Mouse (Mus musculus): ENCODE data around the gene Tmem203. TPM values are rescaled to one million over a fixed set of nuclear protein-coding genes. Genes with fewer than 3 reads are reported as not detected.
A peak's percentile ranks its signal among the peaks of the same experiment; 100 is the strongest.

Tmem203 gene
- polyA plus RNA-seq, 1 experiment from 2014 or later, result 19.0 TPM

DNA sequence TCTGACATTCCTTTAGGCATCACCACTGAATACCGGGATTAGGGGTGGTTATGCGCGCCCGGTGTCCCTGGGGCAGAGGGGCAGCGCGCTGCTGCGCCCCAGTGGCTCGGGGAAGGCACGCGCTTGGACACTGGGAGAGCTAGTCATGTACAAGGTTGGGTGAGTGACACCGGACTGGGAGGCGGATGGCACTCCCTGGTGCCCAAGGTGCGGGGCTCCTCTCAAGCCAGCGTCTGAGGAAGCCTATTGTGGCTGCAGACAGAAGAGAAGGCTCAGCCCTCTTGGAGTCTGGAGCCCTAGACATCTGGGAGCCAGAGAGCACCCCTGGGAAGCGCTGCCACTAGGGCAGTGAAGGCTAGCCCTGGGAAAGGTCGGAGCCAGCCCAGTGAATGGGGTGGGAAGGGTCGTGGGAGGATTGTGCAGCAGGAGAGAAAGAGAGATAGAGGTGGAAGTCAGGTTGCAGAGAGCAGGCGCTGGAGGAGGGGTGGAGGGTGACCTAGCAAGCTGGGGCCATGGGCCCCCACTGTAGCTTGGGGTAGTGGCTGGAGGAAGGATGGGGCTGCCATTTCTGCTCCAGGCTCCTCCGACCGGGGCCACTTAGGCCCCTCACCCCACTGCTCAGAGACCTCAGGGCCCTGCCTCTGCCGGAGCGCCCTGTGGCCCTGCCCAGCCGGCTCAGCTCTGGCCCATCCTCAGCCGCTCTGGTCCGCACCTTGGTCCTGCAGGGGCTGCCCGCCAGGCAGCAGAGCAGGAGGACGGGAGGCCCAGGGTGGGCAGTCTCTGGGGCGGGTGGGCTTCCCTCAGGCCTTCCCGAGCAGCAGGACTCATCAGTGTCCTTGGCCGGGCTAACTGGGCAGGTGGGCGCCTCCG is 36.2 kb downstream of the Tmem203 start:
- WGBS, result 8% methylated on average over 32 of the region's 32 CpGs

DNA sequence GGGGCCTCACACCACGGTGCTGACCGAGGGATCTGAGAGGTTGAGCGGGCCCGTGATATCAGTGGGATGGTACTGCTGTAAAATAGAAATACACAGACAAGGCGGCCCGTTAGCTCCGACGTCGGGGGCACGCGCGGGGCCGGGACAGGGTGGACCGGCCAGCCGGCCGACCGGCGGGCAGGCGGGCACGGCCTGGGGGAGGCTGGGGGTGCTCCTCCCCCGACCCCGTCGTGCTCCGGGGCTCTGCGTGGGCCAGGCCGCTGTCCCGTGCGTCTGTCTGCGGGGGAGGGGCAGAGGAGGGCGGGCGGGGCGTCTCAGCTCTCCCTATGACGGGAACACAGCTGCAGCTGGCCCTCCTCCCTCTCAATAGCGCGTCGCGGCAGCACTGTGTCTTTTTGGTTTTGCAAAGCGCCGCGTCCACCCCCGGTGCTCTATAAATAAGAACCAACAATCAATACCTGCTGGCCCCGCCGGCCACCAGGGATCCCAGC is 36.9 kb downstream of the Tmem203 start:
- 7% methylated on average over 41 of the region's 43 CpGs for WGBS
- DNase-seq (ENCODE audit: low spot score), result no peak
- H3K4me1 ChIP-seq, result peaks cover 28% of the 10 kb centered on the region
- peaks cover 100% of the 10 kb centered on the region for H3K27me3 ChIP-seq (ENCODE audit: insufficient read depth, poor library complexity, severe bottlenecking)
- H3K27ac ChIP-seq, result no peak overlapping the region
- no peaks in the 10 kb centered on the region for H3K9me3 ChIP-seq
- peak overlapping the region; percentile 50 for H3K4me3 ChIP-seq
- no peaks in the 10 kb centered on the region for H3K36me3 ChIP-seq

More for the DNA sequence above, 36.2 kb downstream of the Tmem203 start:
- H3K4me1 ChIP-seq, result peaks cover 28% of the 10 kb centered on the region
- peaks cover 100% of the 10 kb centered on the region for H3K27me3 ChIP-seq (ENCODE audit: insufficient read depth, poor library complexity, severe bottlenecking)
- no peaks in the 10 kb centered on the region for H3K36me3 ChIP-seq
- DNase-seq (ENCODE audit: low spot score), result no peak
- H3K27ac ChIP-seq, result no peak overlapping the region
- no peaks in the 10 kb centered on the region for H3K9me3 ChIP-seq
- H3K4me3 ChIP-seq, result peak overlapping the region; percentile 50

DNA sequence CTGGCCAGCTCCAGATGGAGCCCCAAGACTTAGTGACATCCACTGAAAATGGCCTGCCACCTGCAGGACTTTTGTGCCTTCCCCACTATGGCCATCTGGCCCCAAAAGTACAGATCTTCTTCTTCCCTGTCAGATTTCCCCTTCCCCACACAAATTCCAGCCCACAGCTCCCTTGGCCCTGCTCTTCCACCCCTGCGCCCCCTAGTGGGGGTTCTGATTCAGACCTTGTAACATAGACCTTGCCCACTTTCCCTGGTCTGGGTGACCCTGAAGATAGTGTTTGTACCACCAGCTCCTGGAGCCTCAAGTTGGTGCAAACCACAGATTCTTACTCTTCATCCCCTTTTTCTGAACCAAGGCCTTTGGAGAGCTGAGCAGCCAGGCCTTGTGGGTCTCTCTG is 37.6 kb downstream of the Tmem203 start:
- H3K27ac ChIP-seq, result no peak overlapping the region
- no peaks in the 10 kb centered on the region for H3K9me3 ChIP-seq
- no peaks in the 10 kb centered on the region for H3K36me3 ChIP-seq
- 0% methylated on average over 1 of the region's 1 CpGs for WGBS
- no peak for DNase-seq (ENCODE audit: low spot score)
- no peak overlapping the region for H3K4me3 ChIP-seq
- peaks cover 100% of the 10 kb centered on the region for H3K27me3 ChIP-seq (ENCODE audit: insufficient read depth, poor library complexity, severe bottlenecking)
- H3K4me1 ChIP-seq, result peaks cover 28% of the 10 kb centered on the region

DNA sequence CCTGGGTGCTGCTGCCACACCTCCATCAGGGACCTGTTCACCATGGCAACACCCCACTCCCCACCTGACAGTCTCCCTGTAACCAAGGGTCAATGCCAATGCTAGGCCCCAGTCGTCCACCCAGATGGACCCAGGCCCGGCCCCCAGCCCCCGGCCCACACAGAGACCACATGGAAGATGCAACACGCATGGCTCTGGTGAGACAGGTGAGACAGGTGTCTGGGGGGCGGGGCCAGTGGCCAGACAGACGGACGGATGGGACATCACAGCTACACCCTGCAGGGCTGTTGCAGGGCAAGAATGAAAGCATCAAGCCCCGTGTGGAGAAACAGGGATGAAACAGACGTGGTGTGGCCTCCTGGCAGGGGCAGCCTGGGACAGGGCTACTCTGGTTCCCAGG is 38.5 kb downstream of the Tmem203 start:
- Histone ChIP-seq H3K9me3 (no peaks in the 10 kb centered on the region), H3K27me3 (ENCODE audit: insufficient read depth, poor library complexity, severe bottlenecking) (peaks cover 100% of the 10 kb centered on the region), H3K4me3 (no peak overlapping the region), H3K27ac (no peak overlapping the region), H3K36me3 (no peaks in the 10 kb centered on the region), H3K4me1 (peaks cover 28% of the 10 kb centered on the region)
- DNase-seq (ENCODE audit: low spot score), result no peak
- 66% methylated on average over 9 of the region's 9 CpGs for WGBS

DNA sequence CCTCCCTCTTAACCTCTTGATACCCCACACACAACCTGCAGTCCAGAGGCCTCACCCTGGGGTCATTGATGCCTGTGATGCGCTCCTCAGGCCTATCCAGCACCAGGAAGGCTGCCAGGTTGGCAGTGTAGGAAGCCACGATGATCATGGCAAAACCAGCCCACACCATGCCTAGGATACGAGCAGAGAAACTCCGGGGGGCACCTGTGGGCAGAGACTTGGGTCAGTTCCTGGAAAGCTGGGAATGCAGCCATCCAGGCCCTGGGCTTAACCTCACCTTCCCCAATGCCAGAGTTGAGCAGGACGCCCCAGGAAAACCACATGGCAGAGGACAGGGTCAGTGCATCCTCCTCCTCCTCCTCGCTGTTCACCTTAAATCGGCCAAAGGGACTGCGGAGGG is 41.9 kb downstream of the Tmem203 start:
- H3K9me3 ChIP-seq, result no peaks in the 10 kb centered on the region
- WGBS, result 67% methylated on average over 8 of the region's 8 CpGs
- H3K27me3 ChIP-seq (ENCODE audit: insufficient read depth, poor library complexity, severe bottlenecking), result peaks cover 74% of the 10 kb centered on the region
- no peak overlapping the region for H3K27ac ChIP-seq
- H3K36me3 ChIP-seq, result no peaks in the 10 kb centered on the region
- peaks cover 6% of the 10 kb centered on the region for H3K4me1 ChIP-seq
- no peak for DNase-seq (ENCODE audit: low spot score)
- H3K4me3 ChIP-seq, result no peak overlapping the region

DNA sequence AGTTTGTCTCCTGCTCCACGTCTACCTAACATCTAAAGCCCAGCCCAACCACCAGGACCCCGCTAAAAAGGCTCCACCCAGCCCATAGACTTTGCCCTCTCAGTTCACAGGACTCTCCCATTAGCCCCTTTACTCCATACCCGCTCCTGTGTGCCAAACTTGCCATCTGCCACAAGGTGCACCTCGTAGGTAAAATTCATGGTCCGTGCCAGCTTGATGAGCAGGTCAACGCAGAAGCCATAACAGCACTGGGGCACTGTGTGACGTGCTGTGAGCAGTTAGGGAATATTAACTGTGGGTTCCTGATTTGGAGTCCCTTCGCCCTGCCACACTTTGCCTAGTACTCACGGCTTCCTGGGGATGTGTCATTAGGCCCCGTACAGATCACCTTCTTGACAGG is 42.8 kb downstream of the Tmem203 start:
- Histone ChIP-seq H3K4me1 (no peaks in the 10 kb centered on the region), H3K4me3 (no peak overlapping the region), H3K36me3 (no peaks in the 10 kb centered on the region), H3K27ac (no peak overlapping the region), H3K27me3 (ENCODE audit: insufficient read depth, poor library complexity, severe bottlenecking) (peaks cover 70% of the 10 kb centered on the region), H3K9me3 (no peaks in the 10 kb centered on the region)
- DNase-seq (ENCODE audit: low spot score), result no peak
- WGBS, result 76% methylated on average over 10 of the region's 10 CpGs

DNA sequence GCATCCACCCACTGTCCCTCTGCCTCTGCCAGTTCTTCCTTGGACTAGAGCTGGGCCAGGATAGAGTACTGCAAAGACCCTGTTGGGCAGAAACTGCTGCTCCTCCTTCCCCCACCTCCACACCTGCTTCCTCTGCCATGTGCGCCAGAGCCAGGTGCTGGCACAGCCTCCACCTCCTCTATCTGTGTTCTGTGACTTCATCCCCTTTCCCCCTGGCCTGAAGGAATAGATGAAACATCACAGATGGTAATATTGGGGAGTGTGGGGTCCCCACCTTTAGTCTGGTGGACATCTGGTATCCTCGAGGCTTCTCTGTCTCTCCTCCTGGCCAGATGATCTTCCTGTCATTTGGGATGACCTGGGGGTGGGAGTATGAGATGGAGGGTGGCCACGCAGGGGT is 48.2 kb downstream of the Tmem203 start:
- H3K4me3 ChIP-seq, result no peak overlapping the region
- H3K4me1 ChIP-seq, result peaks cover 9% of the 10 kb centered on the region
- no peak overlapping the region for H3K27ac ChIP-seq
- H3K9me3 ChIP-seq, result no peaks in the 10 kb centered on the region
- 55% methylated on average over 3 of the region's 3 CpGs for WGBS
- no peak for DNase-seq (ENCODE audit: low spot score)
- H3K36me3 ChIP-seq, result no peaks in the 10 kb centered on the region
- peaks cover 70% of the 10 kb centered on the region for H3K27me3 ChIP-seq (ENCODE audit: insufficient read depth, poor library complexity, severe bottlenecking)

DNA sequence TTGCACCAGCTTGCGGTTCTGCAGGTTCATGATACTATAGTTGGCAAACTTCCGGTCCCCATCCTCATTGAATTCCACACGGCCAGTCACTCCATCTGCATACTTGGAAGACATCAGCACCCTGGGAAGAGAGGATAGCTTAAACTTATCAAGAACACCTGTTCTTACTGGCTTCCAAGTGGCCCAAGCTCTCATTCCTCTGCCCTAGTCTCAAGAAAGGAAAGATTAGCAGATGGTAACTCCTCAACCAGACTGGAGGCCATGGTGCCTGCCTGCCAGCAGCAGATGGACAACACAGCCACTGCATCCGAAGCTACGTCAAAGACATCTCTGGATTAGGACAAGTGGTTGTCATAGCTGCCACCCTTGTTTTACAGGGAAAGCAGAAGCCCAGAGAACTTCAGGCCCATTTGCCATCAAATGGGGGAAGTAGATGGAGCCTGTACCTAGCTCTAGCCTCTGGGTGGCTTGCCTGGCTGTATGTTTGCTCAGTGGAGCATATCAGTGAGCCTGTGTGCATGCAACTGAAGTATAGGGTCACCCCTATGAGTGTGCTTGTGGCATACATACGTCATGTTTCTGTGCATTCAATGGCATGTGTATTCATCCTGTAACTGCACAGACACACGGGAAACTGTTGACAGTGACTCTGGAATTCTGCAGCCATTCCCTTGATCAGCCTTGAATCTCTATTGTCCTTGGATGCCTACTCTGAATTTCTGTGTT is 48.9 kb downstream of the Tmem203 start:
- Histone ChIP-seq H3K4me3 (peak overlapping the region; percentile 60; the same call in 1 of the 2 replicates), H3K36me3 (no peaks in the 10 kb centered on the region), H3K4me1 (peaks cover 9% of the 10 kb centered on the region), H3K9me3 (no peaks in the 10 kb centered on the region), H3K27ac (no peak overlapping the region), H3K27me3 (ENCODE audit: insufficient read depth, poor library complexity, severe bottlenecking) (peaks cover 70% of the 10 kb centered on the region)
- DNase-seq (ENCODE audit: low spot score), result no peak
- WGBS, result 66% methylated on average over 7 of the region's 7 CpGs

DNA sequence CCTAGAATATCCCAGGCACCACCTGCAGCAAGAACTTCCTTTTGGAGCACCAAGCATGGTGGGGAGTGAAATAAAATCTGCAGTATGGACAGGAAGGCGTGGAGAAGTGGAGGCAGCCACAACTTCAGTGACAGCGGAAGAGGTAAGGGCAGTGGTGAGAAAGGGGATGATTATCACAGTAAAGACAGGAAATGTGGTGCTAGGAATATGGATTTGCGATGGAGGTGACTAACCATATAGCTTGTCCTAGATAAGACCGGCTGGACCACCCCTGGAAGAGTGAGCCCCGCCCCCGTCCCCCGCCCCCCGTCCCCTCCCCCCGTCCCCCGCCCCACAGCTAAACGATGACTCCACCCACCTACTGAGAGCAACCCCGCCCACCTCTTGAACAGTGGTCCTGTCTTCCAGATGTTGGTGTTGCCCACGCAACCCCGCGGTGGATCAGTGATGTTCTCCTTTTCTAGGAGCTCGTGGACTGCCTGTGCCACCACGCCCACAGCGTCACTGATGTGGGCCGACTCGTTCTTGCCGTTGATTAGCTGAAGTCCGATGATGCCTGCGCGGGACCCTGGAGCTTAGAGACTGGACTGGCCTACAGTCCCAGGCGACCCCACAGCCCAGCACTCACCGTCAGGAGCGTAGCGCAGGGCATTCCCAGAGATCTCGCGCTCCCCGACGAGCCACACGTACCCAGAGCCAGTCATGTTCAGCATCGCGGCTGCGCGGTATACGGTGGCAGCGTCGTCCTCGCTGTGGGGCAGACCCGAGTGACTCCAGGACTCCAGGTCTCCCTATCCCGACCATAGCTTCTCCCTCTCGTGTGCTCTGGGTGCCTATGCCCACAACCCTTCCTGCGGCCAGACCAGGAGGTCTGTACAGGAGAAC is 49.7 kb downstream of the Tmem203 start:
- H3K4me1 ChIP-seq, result peaks cover 9% of the 10 kb centered on the region
- H3K27me3 ChIP-seq (ENCODE audit: insufficient read depth, poor library complexity, severe bottlenecking), result peaks cover 79% of the 10 kb centered on the region
- H3K9me3 ChIP-seq, result no peaks in the 10 kb centered on the region
- no peak overlapping the region for H3K27ac ChIP-seq
- H3K36me3 ChIP-seq, result no peaks in the 10 kb centered on the region
- DNase-seq (ENCODE audit: low spot score), result no peak
- 3% methylated on average over 45 of the region's 45 CpGs for whole genome bisulfite sequencing
- H3K4me3 ChIP-seq, result peak overlapping the region; percentile 60

Other genes starting within 250 kb of the Tmem203 start
- 52.2 and 53.2 TPM in 2 replicates for gene Nsmf, start 201.1 kb upstream of the Tmem203 start, polyA plus RNA-seq (2016; fragmentation: Nextera tagmentation; extraction: Ambion mirVana)
- 0.13 TPM in 1 of 2 replicates, not detected in the other for gene Entpd8, start 175.1 kb upstream of the Tmem203 start, polyA plus RNA-seq (2016; fragmentation: Nextera tagmentation; extraction: Ambion mirVana)
- 0.14 TPM in 1 of 2 replicates, not detected in the other for gene Noxa1, start 160.3 kb upstream of the Tmem203 start, polyA plus RNA-seq (2016; fragmentation: Nextera tagmentation; extraction: Ambion mirVana)
- gene Nrarp, start 74.7 kb upstream of the Tmem203 start, polyA plus RNA-seq (2016; fragmentation: Nextera tagmentation; extraction: Ambion mirVana), result 5.7 and 5.9 TPM in 2 replicates
- gene Tor4a, start 58.6 kb upstream of the Tmem203 start, polyA plus RNA-seq (2016; fragmentation: Nextera tagmentation; extraction: Ambion mirVana), result 7.7 and 8.4 TPM in 2 replicates
- gene Nelfb, start 44.0 kb upstream of the Tmem203 start, polyA plus RNA-seq (2016; fragmentation: Nextera tagmentation; extraction: Ambion mirVana), result 90.9 and 99.8 TPM in 2 replicates
- gene Stpg3, start 40.8 kb upstream of the Tmem203 start, polyA plus RNA-seq (2016; fragmentation: Nextera tagmentation; extraction: Ambion mirVana), result 0.10 TPM in 1 of 2 replicates, not detected in the other
- 0.92 TPM in 1 of 2 replicates, not detected in the other for gene Fam166a, start 36.7 kb upstream of the Tmem203 start, polyA plus RNA-seq (2016; fragmentation: Nextera tagmentation; extraction: Ambion mirVana)
- 544 and 610 TPM in 2 replicates for gene Tubb4b, start 30.7 kb upstream of the Tmem203 start, polyA plus RNA-seq (2016; fragmentation: Nextera tagmentation; extraction: Ambion mirVana)
- gene Slc34a3, start 21.1 kb upstream of the Tmem203 start, polyA plus RNA-seq (2016; fragmentation: Nextera tagmentation; extraction: Ambion mirVana), result not detected in 2 replicates
- 0.08 TPM in 1 of 2 replicates, not detected in the other for gene Rnf224, start 18.7 kb upstream of the Tmem203 start, polyA plus RNA-seq (2016; fragmentation: Nextera tagmentation; extraction: Ambion mirVana)
- gene Rnf208, start 13.2 kb upstream of the Tmem203 start, polyA plus RNA-seq (2016; fragmentation: Nextera tagmentation; extraction: Ambion mirVana), result 6.4 and 9.1 TPM in 2 replicates
- not detected in 2 replicates for gene Cysrt1, start 13.0 kb upstream of the Tmem203 start, polyA plus RNA-seq (2016; fragmentation: Nextera tagmentation; extraction: Ambion mirVana)
- gene AL732309.1, start 8.6 kb upstream of the Tmem203 start, polyA plus RNA-seq (2016; fragmentation: Nextera tagmentation; extraction: Ambion mirVana), result 4.0 and 6.0 TPM in 2 replicates
- gene Tprn, start 7.2 kb downstream of the Tmem203 start, polyA plus RNA-seq (2016; fragmentation: Nextera tagmentation; extraction: Ambion mirVana), result 5.1 and 6.4 TPM in 2 replicates
- gene Ssna1, start 17.0 kb downstream of the Tmem203 start, polyA plus RNA-seq (2016; fragmentation: Nextera tagmentation; extraction: Ambion mirVana), result 164 and 199 TPM in 2 replicates
- 101 and 113 TPM in 2 replicates for gene Anapc2, start 17.0 kb downstream of the Tmem203 start, polyA plus RNA-seq (2016; fragmentation: Nextera tagmentation; extraction: Ambion mirVana)
- not detected in 2 replicates for gene Tmem210, start 32.7 kb downstream of the Tmem203 start, polyA plus RNA-seq (2016; fragmentation: Nextera tagmentation; extraction: Ambion mirVana)
- not detected in 2 replicates for gene Lrrc26, start 34.5 kb downstream of the Tmem203 start, polyA plus RNA-seq (2016; fragmentation: Nextera tagmentation; extraction: Ambion mirVana)
- 0.93 TPM in 1 of 2 replicates, not detected in the other for gene Grin1, start 63.7 kb downstream of the Tmem203 start, polyA plus RNA-seq (2016; fragmentation: Nextera tagmentation; extraction: Ambion mirVana)
- gene Man1b1, start 76.9 kb downstream of the Tmem203 start, polyA plus RNA-seq (2016; fragmentation: Nextera tagmentation; extraction: Ambion mirVana), result 31.7 and 52.3 TPM in 2 replicates
- 12.9 and 19.1 TPM in 2 replicates for gene Dpp7, start 100.9 kb downstream of the Tmem203 start, polyA plus RNA-seq (2016; fragmentation: Nextera tagmentation; extraction: Ambion mirVana)
- gene Uap1l1, start 110.2 kb downstream of the Tmem203 start, polyA plus RNA-seq (2016; fragmentation: Nextera tagmentation; extraction: Ambion mirVana), result 9.5 and 12.7 TPM in 2 replicates
- gene Sapcd2, start 116.9 kb downstream of the Tmem203 start, polyA plus RNA-seq (2016; fragmentation: Nextera tagmentation; extraction: Ambion mirVana), result 26.8 and 31.8 TPM in 2 replicates
- gene Entpd2, start 140.4 kb downstream of the Tmem203 start, polyA plus RNA-seq (2016; fragmentation: Nextera tagmentation; extraction: Ambion mirVana), result not detected in 2 replicates
- 14.6 and 16.5 TPM in 2 replicates for gene Npdc1, start 143.9 kb downstream of the Tmem203 start, polyA plus RNA-seq (2016; fragmentation: Nextera tagmentation; extraction: Ambion mirVana)
- gene Fut7, start 167.8 kb downstream of the Tmem203 start, polyA plus RNA-seq (2016; fragmentation: Nextera tagmentation; extraction: Ambion mirVana), result not detected in 2 replicates
- gene Abca2, start 173.3 kb downstream of the Tmem203 start, polyA plus RNA-seq (2016; fragmentation: Nextera tagmentation; extraction: Ambion mirVana), result 3.5 and 4.7 TPM in 2 replicates
- 0.69 and 1.1 TPM in 2 replicates for gene Clic3, start 201.4 kb downstream of the Tmem203 start, polyA plus RNA-seq (2016; fragmentation: Nextera tagmentation; extraction: Ambion mirVana)
- gene Paxx, start 205.7 kb downstream of the Tmem203 start, polyA plus RNA-seq (2016; fragmentation: Nextera tagmentation; extraction: Ambion mirVana), result 15.6 and 17.7 TPM in 2 replicates
- gene Ptgds, start 214.6 kb downstream of the Tmem203 start, polyA plus RNA-seq (2016; fragmentation: Nextera tagmentation; extraction: Ambion mirVana), result 0.18 and 0.32 TPM in 2 replicates
- not detected in 2 replicates for gene Lcn12, start 238.5 kb downstream of the Tmem203 start, polyA plus RNA-seq (2016; fragmentation: Nextera tagmentation; extraction: Ambion mirVana)
- gene Fbxw5, start 245.3 kb downstream of the Tmem203 start, polyA plus RNA-seq (2016; fragmentation: Nextera tagmentation; extraction: Ambion mirVana), result 86.0 and 92.1 TPM in 2 replicates
- 4.2 and 6.0 TPM in 2 replicates for gene C8g, start 246.3 kb downstream of the Tmem203 start, polyA plus RNA-seq (2016; fragmentation: Nextera tagmentation; extraction: Ambion mirVana)

Measured in heart, embryonic 10.5 days (tissue).